Mouse (Mus musculus) natural killer cell, adult 2 months (primary cell): Measurements from ENCODE around the gene Alkbh3.

Experiments used
- DNase-seq, 2 experiments: peaks; one replicate each; pipeline ENCODE4 v3.0.0; 2022; ENCODE audit warnings: low spot score in 2 of 2

Alkbh3 gene

GRCm38 (mm10) chr2:93954781-93955578 is 55.6 kb downstream of the Alkbh3 start:
- no peak for DNase-seq

GRCm38 (mm10) chr2:93953726-93954125 is 56.9 kb downstream of the Alkbh3 start:
- DNase-seq, result no peak

- DNase-seq, result no peak
Observed at GRCm38 (mm10) chr2:93946976-93947375, 63.6 kb downstream of the Alkbh3 start.

GRCm38 (mm10) chr2:93944855-93945254 is 65.8 kb downstream of the Alkbh3 start:
- no peak for DNase-seq

- no peak for DNase-seq
Observed at GRCm38 (mm10) chr2:93944099-93944498, 66.5 kb downstream of the Alkbh3 start.

GRCm38 (mm10) chr2:93941670-93942069 is 68.9 kb downstream of the Alkbh3 start:
- no peak for DNase-seq

- no peak for DNase-seq
Observed at GRCm38 (mm10) chr2:93938534-93938933, 72.1 kb downstream of the Alkbh3 start.
